Mouse (Mus musculus) forebrain, embryonic 11.5 days (tissue): ENCODE data around the gene Zfp973. TPM values are rescaled to one million over a fixed set of nuclear protein-coding genes. Genes with fewer than 3 reads are reported as not detected.
"Not testable (repeated sequence)": the region's sequence is repeated elsewhere in the genome, so short reads cannot be mapped to it uniquely, and the experiment has no call there.

Source experiments
- ATAC-seq: fragments of 200-750 bp; cut with Nextera tagmentation; replicated peaks from 2 replicates; pipeline ENCODE4 v1.8.0; 2017; ENCODE audit warnings: moderate TSS enrichment; ENCODE audit not compliant: low FRiP score
- DNase-seq: peaks from one replicate; pipeline ENCODE4 v3.0.0-alpha.2; 2017; ENCODE audit warnings: low spot score
- H3K27ac ChIP-seq: fragments of 300-500 bp; sonication (generic); 2 replicates; pipeline ENCODE4 v1.5.1; 2014; ENCODE audit warnings: low read depth, low read length
- H3K27me3 ChIP-seq: fragments of 300-500 bp; sonication (generic); 2 replicates; pipeline ENCODE4 v1.6.1; 2014; ENCODE audit warnings: mild to moderate bottlenecking, low read length, mixed read lengths; ENCODE audit not compliant: control insufficient read depth, insufficient read depth
- H3K36me3 ChIP-seq: fragments of 300-500 bp; sonication (generic); 2 replicates; pipeline ENCODE4 v1.6.1; 2014; ENCODE audit warnings: mild to moderate bottlenecking, low read length, moderate library complexity, mixed read lengths; ENCODE audit not compliant: control insufficient read depth, insufficient read depth
- H3K4me1 ChIP-seq: fragments of 300-500 bp; sonication (generic); replicated peaks from 2 replicates; pipeline ENCODE4 v1.6.1; 2014; ENCODE audit warnings: low read length, mixed read lengths; ENCODE audit not compliant: control insufficient read depth, insufficient read depth
- H3K4me2 ChIP-seq: fragments of 300-500 bp; sonication (generic); 2 replicates; pipeline ENCODE4 v1.6.1; 2014; ENCODE audit warnings: low read depth, mild to moderate bottlenecking, low read length, moderate library complexity, mixed read lengths; ENCODE audit not compliant: severe bottlenecking
- H3K4me3 ChIP-seq: fragments of 300-500 bp; sonication (generic); 2 replicates; pipeline ENCODE4 v1.5.1; 2014; ENCODE audit warnings: low read depth, low read length
- H3K9ac ChIP-seq: fragments of 300-500 bp; sonication (generic); 2 replicates; pipeline ENCODE4 v1.6.1; 2014; ENCODE audit warnings: low read length
- H3K9me3 ChIP-seq: fragments of 300-500 bp; sonication (generic); 2 replicates; pipeline ENCODE4 v1.6.1; 2016; ENCODE audit warnings: low read length, mixed read lengths; ENCODE audit not compliant: control insufficient read depth
- WGBS: fragments of 180-500 bp; shearing (Covaris S2); extraction: QIAGEN DNeasy Blood & Tissue Kit; methylation state at CpG from one replicate; pipeline ENCODE4 v1.1.7; 2014; 5-methylcytosine and 5-hydroxymethylcytosine counted together
- polyA plus RNA-seq: library from polyadenylated mRNA; unstranded; fragments of >200 nt; fragmentation: Nextera tagmentation; extraction: Ambion mirVana; gene quantifications from 2 replicates; pipeline ENCODE4 v1.2.1, GENCODE M21; 2014

Zfp973 gene
- polyA plus RNA-seq: 9.6 and 10.1 TPM in 2 replicates

GRCm38 (mm10) chr2:176670222-176670621, at the start of gene Zfp973:
TSS of gene Zfp973 (plus strand) at chr2:176670522.
- not testable (repeated sequence) for H3K27ac ChIP-seq, ATAC-seq, H3K9ac ChIP-seq, H3K9me3 ChIP-seq, H3K4me1 ChIP-seq, H3K4me3 ChIP-seq, H3K36me3 ChIP-seq, H3K4me2 ChIP-seq, DNase-seq, H3K27me3 ChIP-seq
- no CpG with 5 or more reads among the region's 6 CpGs for WGBS

GRCm38 (mm10) chr2:176636244-176636643, 34.1 kb upstream of the Zfp973 start, which contains the start of gene Gm14308:
TSS of gene Gm14308 (minus strand) at chr2:176636344.
- DNase-seq, ATAC-seq, H3K4me3 ChIP-seq, H3K27me3 ChIP-seq, H3K27ac ChIP-seq, H3K4me1 ChIP-seq, H3K4me2 ChIP-seq, H3K9me3 ChIP-seq, H3K36me3 ChIP-seq, H3K9ac ChIP-seq: not testable (repeated sequence)
- no CpG with 5 or more reads among the region's 4 CpGs for WGBS

DNA sequence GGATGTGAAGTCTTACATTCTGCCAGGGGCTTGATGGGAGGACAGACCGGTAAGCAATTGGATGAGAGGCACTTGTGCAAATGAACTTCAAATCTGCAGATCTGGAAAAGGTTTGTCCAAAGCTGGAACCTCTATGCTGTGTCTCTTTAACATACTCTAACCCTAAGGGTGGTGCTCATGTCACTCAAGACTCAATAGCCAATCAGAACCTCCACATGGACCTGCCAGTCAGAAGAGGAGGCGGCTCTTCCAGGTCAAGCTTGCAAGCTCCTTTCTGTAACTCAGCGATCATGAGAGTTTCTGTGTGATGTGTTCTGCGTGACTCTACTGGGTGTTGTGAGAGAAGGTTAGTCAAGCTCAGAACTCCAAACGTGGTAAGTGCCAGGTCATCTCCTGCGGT, 37.7 kb downstream of the Zfp973 start, which contains the start of gene Gm14305:
Gene Gm14305, plus strand, starts transcription at position 278 of the 400 bp plus-strand sequence.
- Histone ChIP-seq H3K4me2 (peak within 1 kb of the TSS; percentile 34; the same call in 1 of the 2 replicates), H3K9ac (peak within 1 kb of the TSS; percentile 23; the same call in 1 of the 2 replicates), H3K4me3 (peak within 1 kb of the TSS; percentile 32)
- not testable (repeated sequence) for H3K9me3 ChIP-seq, H3K27ac ChIP-seq, H3K27me3 ChIP-seq, H3K4me1 ChIP-seq, H3K36me3 ChIP-seq, DNase-seq, ATAC-seq
- 18% methylated on average over 1 of the region's 6 CpGs for WGBS

Other genes with a start within 250 kb of the Zfp973 start
- gene Gm14435, start 246.9 kb upstream of the Zfp973 start, polyA plus RNA-seq: 11.4 and 13.1 TPM in 2 replicates
- gene Gm14434, start 183.7 kb upstream of the Zfp973 start, polyA plus RNA-seq: 6.2 and 27.2 TPM in 2 replicates
- not detected in 2 replicates for gene Zfp967, start 149.5 kb upstream of the Zfp973 start, polyA plus RNA-seq
- gene Gm14308, start 34.2 kb upstream of the Zfp973 start, polyA plus RNA-seq: 7.1 and 17.9 TPM in 2 replicates
- 35.9 and 36.4 TPM in 2 replicates for gene Gm14305, start 37.8 kb downstream of the Zfp973 start, polyA plus RNA-seq
- 10.7 and 16.4 TPM in 2 replicates for gene Gm14295, start 128.1 kb downstream of the Zfp973 start, polyA plus RNA-seq
- not detected in 2 replicates for gene Gm14408, start 160.6 kb downstream of the Zfp973 start, polyA plus RNA-seq